Mouse (Mus musculus) T-helper 1 cell (primary cell): Measurements from ENCODE around the gene D10Jhu81e.
"Not testable (repeated sequence)": the region's sequence is repeated elsewhere in the genome, so short reads cannot be mapped to it uniquely, and the experiment has no call there.

ENCODE experiments used
- in situ Hi-C: fragments of 300-600 bp; cut with MboI, MseI; formaldehyde crosslinking; loops from one replicate; pipeline ENCODE4 v1.15.1; 2025; ENCODE audit warnings: high pct_unique_total_duplicates

D10Jhu81e gene

GRCm38 (mm10) chr10:78169281-78170042, at the start of gene D10Jhu81e:
TSS of gene D10Jhu81e (minus strand) at chr10:78169782.
- in situ Hi-C loops = no loop called here

GRCm38 (mm10) chr10:78218576-78218975, 49.0 kb upstream of the D10Jhu81e start:
- in situ Hi-C loops = loop anchor here (10.0 kb wide), 1 partner anchor 814 kb away; no protein-coding TSS in a partner anchor

- in situ Hi-C loops = loop anchor here (10.0 kb wide), 1 partner anchor 812 kb away; no protein-coding TSS in a partner anchor
These were observed 46.9 kb upstream of the D10Jhu81e start for GRCm38 (mm10) chr10:78216376-78217083.

- in situ Hi-C loops = loop anchor here (10.0 kb wide), 1 partner anchor 810 kb away; no protein-coding TSS in a partner anchor
These were observed 44.8 kb upstream of the D10Jhu81e start for GRCm38 (mm10) chr10:78214371-78214770.

GRCm38 (mm10) chr10:78211311-78211710, 41.7 kb upstream of the D10Jhu81e start:
- in situ Hi-C loops = loop anchor here (10.0 kb wide), 1 partner anchor 807 kb away; no protein-coding TSS in a partner anchor

- in situ Hi-C loops = no loop called here
These were observed 31.6 kb upstream of the D10Jhu81e start for GRCm38 (mm10) chr10:78201182-78201581.

GRCm38 (mm10) chr10:78192933-78193332, 23.4 kb upstream of the D10Jhu81e start:
- in situ Hi-C loops = no loop called here

- in situ Hi-C loops = not testable (repeated sequence)
These were observed 16.5 kb upstream of the D10Jhu81e start for GRCm38 (mm10) chr10:78186076-78186475.

GRCm38 (mm10) chr10:78185381-78185725, 15.8 kb upstream of the D10Jhu81e start:
- in situ Hi-C loops = no loop called here

- in situ Hi-C loops = no loop called here
These were observed 15.2 kb upstream of the D10Jhu81e start, which contains the start of gene Pwp2 for GRCm38 (mm10) chr10:78184531-78185380. TSS of gene Pwp2 (minus strand) at chr10:78185149.

GRCm38 (mm10) chr10:78183577-78183976, 14.0 kb upstream of the D10Jhu81e start:
- in situ Hi-C loops = no loop called here

GRCm38 (mm10) chr10:78182321-78182720, 12.7 kb upstream of the D10Jhu81e start:
- in situ Hi-C loops = no loop called here

- in situ Hi-C loops = no loop called here
These were observed 4.9 kb upstream of the D10Jhu81e start for GRCm38 (mm10) chr10:78174474-78174873.

GRCm38 (mm10) chr10:78171581-78171980, 2.0 kb upstream of the D10Jhu81e start:
- in situ Hi-C loops = no loop called here

- in situ Hi-C loops = no loop called here
These were observed 1.5 kb upstream of the D10Jhu81e start for GRCm38 (mm10) chr10:78171057-78171456.

- in situ Hi-C loops = no loop called here
These were observed 863 bp upstream of the D10Jhu81e start for GRCm38 (mm10) chr10:78170445-78170844.

- in situ Hi-C loops = no loop called here
These were observed 790 bp downstream of the D10Jhu81e start for GRCm38 (mm10) chr10:78168792-78169191.

- in situ Hi-C loops = no loop called here
These were observed 1.8 kb downstream of the D10Jhu81e start for GRCm38 (mm10) chr10:78167775-78168174.

- in situ Hi-C loops = no loop called here
These were observed 2.2 kb downstream of the D10Jhu81e start for GRCm38 (mm10) chr10:78167333-78167732.

- in situ Hi-C loops = no loop called here
These were observed 4.2 kb downstream of the D10Jhu81e start for GRCm38 (mm10) chr10:78165256-78166005.

GRCm38 (mm10) chr10:78164786-78165185, 4.8 kb downstream of the D10Jhu81e start:
- in situ Hi-C loops = loop anchor here (5.0 kb wide), 1 partner anchor 132 kb away; no protein-coding TSS in a partner anchor
